Mouse (Mus musculus) limb, embryonic 13.5 days (tissue): ENCODE measurements at regions not wholly inside any gene's neighbourhood (a gene's known extent, or its start where the extent isn't known, plus 50 kb on each side); places are given as distances from the start of the nearest gene placed in this dataset.
"Not testable (repeated sequence)": the region's sequence is repeated elsewhere in the genome, so short reads cannot be mapped to it uniquely, and the experiment has no call there.

Experiments
- ATAC-seq: fragments of 200-750 bp; cut with Nextera tagmentation; 2 replicates; pipeline ENCODE4 v1.8.0; 2017; ENCODE audit warnings: low read depth, moderate number of reproducible peaks, moderate TSS enrichment; ENCODE audit not compliant: low FRiP score
- H3K27ac ChIP-seq: fragments of 300-500 bp; sonication (generic); 2 replicates; pipeline ENCODE4 v1.5.1; 2015; ENCODE audit warnings: inconsistent platforms, mild to moderate bottlenecking, moderate library complexity
- H3K27me3 ChIP-seq: fragments of 300-500 bp; sonication (generic); 2 replicates; pipeline ENCODE4 v1.6.1; 2015; ENCODE audit warnings: mild to moderate bottlenecking, inconsistent platforms
- H3K36me3 ChIP-seq: fragments of 300-500 bp; sonication (generic); 2 replicates; pipeline ENCODE4 v1.6.1; 2015; ENCODE audit warnings: inconsistent platforms, mild to moderate bottlenecking, moderate library complexity
- H3K4me1 ChIP-seq: fragments of 300-500 bp; sonication (generic); 2 replicates; pipeline ENCODE4 v1.6.1; 2015; ENCODE audit warnings: inconsistent platforms
- H3K4me2 ChIP-seq: fragments of 300-500 bp; sonication (generic); replicated peaks from 2 replicates; pipeline ENCODE4 v1.6.1; 2015; ENCODE audit warnings: inconsistent platforms, mild to moderate bottlenecking, moderate library complexity
- H3K4me3 ChIP-seq: fragments of 300-500 bp; sonication (generic); 2 replicates; pipeline ENCODE4 v1.5.1; 2015; ENCODE audit warnings: moderate library complexity, mild to moderate bottlenecking, inconsistent platforms
- H3K9ac ChIP-seq: fragments of 300-500 bp; sonication (generic); 2 replicates; pipeline ENCODE4 v1.6.1; 2015; ENCODE audit warnings: mild to moderate bottlenecking, inconsistent platforms
- H3K9me3 ChIP-seq: fragments of 300-500 bp; sonication (generic); 2 replicates; pipeline ENCODE4 v1.6.1; 2016; ENCODE audit warnings: inconsistent platforms
- WGBS: fragments of 180-500 bp; shearing (Covaris S2); methylation state at CpG from one replicate; pipeline ENCODE4 v1.1.7; 2015; 5-methylcytosine and 5-hydroxymethylcytosine counted together

GRCm38 (mm10) chr1:47646681-47647080 lies 754.0 kb upstream of the Slc39a10 start:
- no peak overlapping the region for H3K27ac ChIP-seq
- H3K4me1 ChIP-seq, result no peaks in the 10 kb centered on the region
- ATAC-seq, result no peak
- no peaks in the 10 kb centered on the region for H3K9me3 ChIP-seq
- no peak overlapping the region for H3K4me2 ChIP-seq
- no peaks in the 10 kb centered on the region for H3K36me3 ChIP-seq
- no peak overlapping the region for H3K9ac ChIP-seq
- no peaks in the 10 kb centered on the region for H3K27me3 ChIP-seq
- WGBS, result 66% methylated on average over 4 of the region's 4 CpGs
- H3K4me3 ChIP-seq, result no peak overlapping the region

GRCm38 (mm10) chr1:47606597-47606996 lies 713.9 kb upstream of the Slc39a10 start:
- Histone ChIP-seq H3K9ac (no peak overlapping the region), H3K4me3 (no peak overlapping the region), H3K36me3 (no peaks in the 10 kb centered on the region), H3K27ac (no peak overlapping the region), H3K27me3 (no peaks in the 10 kb centered on the region), H3K4me1 (no peaks in the 10 kb centered on the region), H3K4me2 (no peak overlapping the region), H3K9me3 (no peaks in the 10 kb centered on the region)
- ATAC-seq, result no peak
- 64% methylated on average over 4 of the region's 4 CpGs for WGBS

DNA sequence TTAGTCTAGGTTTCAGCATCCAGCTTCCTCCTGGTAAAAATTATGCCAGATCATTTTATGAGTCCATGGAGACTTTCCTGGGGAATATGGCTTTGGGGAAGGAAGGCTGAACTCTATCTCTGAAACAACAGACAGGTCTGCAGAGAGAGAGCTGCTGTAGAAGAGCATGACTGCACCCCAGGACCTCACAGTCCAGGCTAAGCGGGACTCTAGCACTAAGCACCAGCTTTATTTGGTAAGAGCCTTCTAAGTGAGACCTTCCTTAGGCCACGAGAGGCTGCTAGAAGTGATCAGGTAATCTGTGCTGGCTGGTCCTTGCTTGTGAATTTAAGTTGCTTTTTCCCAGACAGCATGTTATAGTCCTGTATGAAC lies 711.3 kb upstream of the Slc39a10 start:
- 55% methylated on average over 2 of the region's 2 CpGs for WGBS

GRCm38 (mm10) chr1:47603294-47603988 lies 710.8 kb upstream of the Slc39a10 start:
- 24% methylated on average over 3 of the region's 3 CpGs for WGBS
- no peaks in the 10 kb centered on the region for H3K4me1 ChIP-seq
- no peak overlapping the region for H3K4me3 ChIP-seq
- H3K4me2 ChIP-seq, result no peak overlapping the region
- ATAC-seq, result no peak
- no peak overlapping the region for H3K27ac ChIP-seq
- H3K27me3 ChIP-seq, result no peaks in the 10 kb centered on the region
- no peak overlapping the region for H3K9ac ChIP-seq
- H3K36me3 ChIP-seq, result no peaks in the 10 kb centered on the region
- H3K9me3 ChIP-seq, result no peaks in the 10 kb centered on the region

More for the DNA sequence above, 711.3 kb upstream of the Slc39a10 start:
- Histone ChIP-seq H3K9me3 (no peaks in the 10 kb centered on the region), H3K4me1 (no peaks in the 10 kb centered on the region), H3K9ac (no peak overlapping the region), H3K27ac (no peak overlapping the region), H3K4me3 (no peak overlapping the region), H3K4me2 (no peak overlapping the region), H3K36me3 (no peaks in the 10 kb centered on the region), H3K27me3 (no peaks in the 10 kb centered on the region)
- no peak for ATAC-seq

DNA sequence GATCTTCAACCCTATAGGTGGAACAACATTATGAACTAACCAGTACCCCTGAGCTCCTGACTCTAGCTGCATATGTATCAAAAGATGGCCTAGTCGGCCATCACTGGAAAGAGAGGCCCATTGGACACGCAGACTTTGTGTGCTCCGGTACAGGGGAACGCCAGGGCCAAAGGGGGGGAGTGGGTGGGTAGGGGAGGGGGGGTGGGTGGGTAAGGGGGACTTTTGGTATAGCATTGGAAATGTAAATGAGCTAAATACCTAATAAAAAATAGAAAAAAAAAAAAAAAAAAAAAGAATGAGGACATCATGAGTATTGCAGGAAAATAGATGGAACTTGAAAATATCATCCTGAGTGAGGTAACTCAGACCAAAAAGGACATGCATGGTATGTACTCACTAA lies 701.0 kb upstream of the Slc39a10 start:
- H3K27me3 ChIP-seq, H3K9me3 ChIP-seq, ATAC-seq, H3K4me3 ChIP-seq, H3K27ac ChIP-seq, H3K36me3 ChIP-seq, H3K9ac ChIP-seq, H3K4me1 ChIP-seq, H3K4me2 ChIP-seq: not testable (repeated sequence)
- 65% methylated on average over 2 of the region's 4 CpGs for WGBS

- Histone ChIP-seq H3K27me3 (no peaks in the 10 kb centered on the region), H3K27ac (no peak overlapping the region), H3K4me2 (no peak overlapping the region), H3K9ac (no peak overlapping the region), H3K4me1 (no peaks in the 10 kb centered on the region), H3K4me3 (no peak overlapping the region), H3K36me3 (no peaks in the 10 kb centered on the region), H3K9me3 (no peaks in the 10 kb centered on the region)
- ATAC-seq, result no peak
- WGBS, result 72% methylated on average over 1 of the region's 1 CpGs
Observed at GRCm38 (mm10) chr1:47545606-47546005, 653.0 kb upstream of the Slc39a10 start.

- Histone ChIP-seq H3K9ac (no peak overlapping the region), H3K36me3 (no peaks in the 10 kb centered on the region), H3K27me3 (no peaks in the 10 kb centered on the region), H3K4me3 (no peak overlapping the region), H3K9me3 (no peaks in the 10 kb centered on the region), H3K27ac (no peak overlapping the region), H3K4me2 (no peak overlapping the region), H3K4me1 (no peaks in the 10 kb centered on the region)
- ATAC-seq, result no peak
- WGBS, result 93% methylated on average over 5 of the region's 5 CpGs
Observed at GRCm38 (mm10) chr1:47511426-47511825, 618.8 kb upstream of the Slc39a10 start.

DNA sequence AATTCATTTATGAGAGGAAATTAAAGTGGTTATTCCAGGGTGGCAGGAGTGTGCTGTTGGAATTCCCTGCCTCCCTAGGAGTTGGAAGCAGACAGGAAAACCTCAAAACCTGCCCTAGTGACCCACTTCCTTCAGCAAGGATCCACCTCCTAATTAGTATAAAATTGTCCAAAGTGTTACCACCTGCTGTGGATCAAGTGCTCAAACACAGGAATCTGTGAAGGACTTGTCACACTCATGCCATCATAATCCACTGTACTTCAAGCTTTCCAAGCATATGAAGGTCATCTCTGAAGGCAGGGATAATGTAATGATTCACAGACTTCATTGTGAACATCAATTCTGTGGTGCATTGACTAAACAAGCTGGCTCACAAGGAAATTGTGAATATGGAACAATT lies 615.1 kb upstream of the Slc39a10 start:
- H3K27ac ChIP-seq, result no peak overlapping the region
- no peak overlapping the region for H3K4me3 ChIP-seq
- no peaks in the 10 kb centered on the region for H3K27me3 ChIP-seq
- H3K4me2 ChIP-seq, result no peak overlapping the region
- no peak overlapping the region for H3K9ac ChIP-seq
- no peaks in the 10 kb centered on the region for H3K9me3 ChIP-seq
- no peaks in the 10 kb centered on the region for H3K36me3 ChIP-seq
- no peaks in the 10 kb centered on the region for H3K4me1 ChIP-seq
- no peak for ATAC-seq

DNA sequence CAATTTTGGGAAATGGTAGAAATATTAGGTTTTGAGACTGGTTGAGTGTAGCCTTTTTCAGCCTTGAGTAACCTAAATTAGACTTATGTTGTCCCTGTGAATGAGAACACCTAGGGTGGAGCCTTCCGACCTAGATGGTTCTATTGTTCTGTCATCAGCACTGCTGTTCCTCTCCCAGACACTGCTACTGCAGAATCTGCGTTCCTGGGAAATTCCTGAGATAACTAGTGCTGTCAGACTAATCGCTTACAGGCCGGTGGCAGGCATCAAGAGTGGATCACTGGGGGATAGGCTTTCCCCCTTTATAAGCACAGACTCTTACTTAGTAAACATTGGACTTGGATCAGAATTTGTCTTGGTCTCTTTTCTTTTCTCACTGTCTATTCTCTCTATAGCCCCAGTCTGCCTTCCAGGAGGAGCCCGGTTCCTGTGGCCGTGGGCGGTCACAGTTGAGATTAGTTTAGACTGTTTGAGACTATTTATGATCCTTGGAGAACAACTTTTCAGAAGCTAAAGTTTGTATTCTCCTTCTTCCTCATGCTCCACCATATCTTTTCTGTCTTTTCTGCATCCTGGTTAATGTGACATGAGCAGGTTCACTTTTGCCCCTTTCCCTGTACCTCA lies 596.0 kb upstream of the Slc39a10 start:
- Histone ChIP-seq H3K4me2 (no peak overlapping the region), H3K4me1 (no peaks in the 10 kb centered on the region), H3K36me3 (no peaks in the 10 kb centered on the region), H3K27ac (no peak overlapping the region), H3K9ac (no peak overlapping the region), H3K9me3 (no peaks in the 10 kb centered on the region), H3K4me3 (no peak overlapping the region), H3K27me3 (no peaks in the 10 kb centered on the region)
- no peak for ATAC-seq
- WGBS, result 71% methylated on average over 7 of the region's 7 CpGs

DNA sequence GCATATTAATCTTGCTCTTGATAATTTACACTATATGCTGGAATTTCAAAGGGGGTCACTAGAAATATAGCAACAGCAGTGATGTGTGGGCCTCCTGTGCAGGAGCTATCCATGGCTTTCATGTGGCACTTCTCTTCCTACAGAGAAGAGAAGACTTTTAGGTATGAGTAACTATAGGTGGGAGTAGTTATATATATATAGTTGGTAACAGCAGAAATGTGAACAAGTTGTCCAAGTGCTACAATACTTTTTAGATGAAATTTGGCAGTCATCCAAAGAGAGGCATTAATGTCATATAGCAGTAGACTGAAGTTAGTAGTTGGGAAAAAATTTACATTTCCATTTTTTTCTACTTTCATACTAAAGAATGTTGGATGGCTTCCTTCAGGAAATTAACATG lies 593.4 kb upstream of the Slc39a10 start:
- Histone ChIP-seq H3K4me3 (no peak overlapping the region), H3K27ac (no peak overlapping the region), H3K4me1 (no peaks in the 10 kb centered on the region), H3K36me3 (no peaks in the 10 kb centered on the region), H3K27me3 (no peaks in the 10 kb centered on the region), H3K9ac (no peak overlapping the region), H3K4me2 (no peak overlapping the region), H3K9me3 (no peaks in the 10 kb centered on the region)
- ATAC-seq, result no peak

- no peaks in the 10 kb centered on the region for H3K9me3 ChIP-seq
- no peaks in the 10 kb centered on the region for H3K27me3 ChIP-seq
- no peak overlapping the region for H3K4me3 ChIP-seq
- no peaks in the 10 kb centered on the region for H3K4me1 ChIP-seq
- no peak for ATAC-seq
- H3K36me3 ChIP-seq, result no peaks in the 10 kb centered on the region
- H3K9ac ChIP-seq, result no peak overlapping the region
- 44% methylated on average over 1 of the region's 1 CpGs for WGBS
- no peak overlapping the region for H3K27ac ChIP-seq
- no peak overlapping the region for H3K4me2 ChIP-seq
Observed at GRCm38 (mm10) chr1:47479059-47479458, 586.4 kb upstream of the Slc39a10 start.

- Histone ChIP-seq H3K9ac (no peak overlapping the region), H3K9me3 (no peaks in the 10 kb centered on the region), H3K27me3 (no peaks in the 10 kb centered on the region), H3K4me3 (no peak overlapping the region), H3K27ac (no peak overlapping the region), H3K4me1 (no peaks in the 10 kb centered on the region), H3K4me2 (no peak overlapping the region), H3K36me3 (no peaks in the 10 kb centered on the region)
- WGBS, result 81% methylated on average over 9 of the region's 9 CpGs
- ATAC-seq, result no peak
Observed at GRCm38 (mm10) chr1:47466573-47467253, 574.1 kb upstream of the Slc39a10 start.
